Mouse (Mus musculus) liver, embryonic 16.5 days (tissue): ENCODE data around the gene Sema6d. TPM values are rescaled to one million over a fixed set of nuclear protein-coding genes. Genes with fewer than 3 reads are reported as not detected.

Experiments used
- ATAC-seq: fragments of 200-750 bp; cut with Nextera tagmentation; 2 replicates; pipeline ENCODE4 v1.8.0; 2017; ENCODE audit warnings: low read depth, mild to moderate bottlenecking, moderate number of reproducible peaks, moderate library complexity
- H3K27ac ChIP-seq: fragments of 300-500 bp; sonication (generic); 2 replicates; pipeline ENCODE4 v1.5.1; 2014; ENCODE audit warnings: mild to moderate bottlenecking, low read length
- H3K27me3 ChIP-seq: fragments of 300-500 bp; sonication (generic); 2 replicates; pipeline ENCODE4 v1.6.1; 2014; ENCODE audit warnings: low read depth, low read length, mixed read lengths; ENCODE audit not compliant: control insufficient read depth, insufficient read depth
- H3K36me3 ChIP-seq: fragments of 300-500 bp; sonication (generic); 2 replicates; pipeline ENCODE4 v1.6.1; 2014; ENCODE audit warnings: mild to moderate bottlenecking; ENCODE audit not compliant: control insufficient read depth, insufficient read depth
- H3K4me1 ChIP-seq: fragments of 300-500 bp; sonication (generic); 2 replicates; pipeline ENCODE4 v1.6.1; 2014; ENCODE audit warnings: low read depth, low read length, mixed read lengths; ENCODE audit not compliant: control insufficient read depth
- H3K4me2 ChIP-seq: fragments of 300-500 bp; sonication (generic); 2 replicates; pipeline ENCODE4 v1.6.1; 2014; ENCODE audit warnings: low read depth, low read length, mixed read lengths
- H3K4me3 ChIP-seq: fragments of 300-500 bp; sonication (generic); 2 replicates; pipeline ENCODE4 v1.5.1; 2014; ENCODE audit warnings: low read depth, mild to moderate bottlenecking, low read length
- H3K9ac ChIP-seq: fragments of 300-500 bp; sonication (generic); 2 replicates; pipeline ENCODE4 v1.6.1; 2014; ENCODE audit warnings: low read depth, low read length
- H3K9me3 ChIP-seq: fragments of 300-500 bp; sonication (generic); replicated peaks from 2 replicates; pipeline ENCODE4 v1.6.1; 2016; ENCODE audit warnings: low read length; ENCODE audit not compliant: control insufficient read depth
- WGBS: fragments of 180-500 bp; shearing (Covaris S2); extraction: QIAGEN DNeasy Blood & Tissue Kit; methylation state at CpG from one replicate; pipeline ENCODE4 v1.1.7; 2014; ENCODE audit not compliant: insufficient replicate concordance; 5-methylcytosine and 5-hydroxymethylcytosine counted together
- polyA plus RNA-seq: library from polyadenylated mRNA; unstranded; fragments of >200 nt; fragmentation: Nextera tagmentation; extraction: Ambion mirVana; gene quantifications from 2 replicates; pipeline ENCODE4 v1.2.1, GENCODE M21; 2015

Sema6d gene
- polyA plus RNA-seq, 1 experiment from 2014 or later = 4.8 TPM

DNA sequence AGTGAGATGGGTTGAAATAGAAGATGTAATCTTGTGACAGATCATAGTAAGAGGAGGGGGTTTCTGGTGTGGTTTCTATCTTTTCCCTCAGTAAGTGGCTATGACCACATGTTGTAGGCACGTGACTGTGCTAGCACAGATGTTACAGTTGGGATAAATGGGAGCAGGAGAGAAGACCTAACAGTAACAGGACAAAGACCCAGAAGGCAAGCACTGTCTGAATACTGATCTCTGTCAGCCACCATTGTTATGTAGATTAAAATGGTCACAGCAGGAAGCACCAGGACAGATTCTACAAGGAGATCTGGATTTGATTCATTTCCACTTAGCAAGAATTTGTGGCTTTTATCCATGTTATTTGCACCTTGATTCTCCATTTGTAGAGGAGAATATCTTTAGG is 55.8 kb downstream of the Sema6d start:
- Histone ChIP-seq H3K27ac (no peak overlapping the region), H3K4me3 (no peak overlapping the region), H3K4me2 (no peak overlapping the region), H3K9me3 (no peaks in the 10 kb centered on the region), H3K36me3 (no peaks in the 10 kb centered on the region), H3K9ac (no peak overlapping the region), H3K4me1 (no peaks in the 10 kb centered on the region), H3K27me3 (no peaks in the 10 kb centered on the region)
- no peak for ATAC-seq
- 26% methylated on average over 1 of the region's 1 CpGs for WGBS

DNA sequence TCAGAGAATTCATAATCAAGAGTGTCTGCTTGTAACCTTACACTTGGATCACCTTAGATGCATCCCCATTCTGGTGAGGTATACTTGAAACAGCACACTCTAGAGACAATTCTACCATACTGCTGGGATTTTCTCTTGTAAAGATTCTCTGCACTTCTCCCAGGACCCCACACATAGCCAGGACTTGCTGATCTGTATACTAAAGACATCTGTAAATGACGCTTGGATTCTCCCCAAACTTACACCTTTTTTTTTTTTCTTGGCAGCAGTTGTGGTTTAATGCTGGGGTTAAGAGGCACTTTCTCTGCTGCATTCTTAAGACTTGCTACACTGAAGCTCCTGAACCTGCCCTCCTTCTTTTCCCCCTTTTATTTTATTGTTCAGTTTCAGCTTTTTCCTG is 68.4 kb downstream of the Sema6d start:
- ATAC-seq = no peak
- no peaks in the 10 kb centered on the region for H3K4me1 ChIP-seq
- H3K4me3 ChIP-seq = no peak overlapping the region
- no peak overlapping the region for H3K27ac ChIP-seq
- H3K27me3 ChIP-seq = no peaks in the 10 kb centered on the region
- no peaks in the 10 kb centered on the region for H3K9me3 ChIP-seq
- 57% methylated on average over 1 of the region's 1 CpGs for whole genome bisulfite sequencing
- H3K9ac ChIP-seq = no peak overlapping the region
- no peak overlapping the region for H3K4me2 ChIP-seq
- no peaks in the 10 kb centered on the region for H3K36me3 ChIP-seq

DNA sequence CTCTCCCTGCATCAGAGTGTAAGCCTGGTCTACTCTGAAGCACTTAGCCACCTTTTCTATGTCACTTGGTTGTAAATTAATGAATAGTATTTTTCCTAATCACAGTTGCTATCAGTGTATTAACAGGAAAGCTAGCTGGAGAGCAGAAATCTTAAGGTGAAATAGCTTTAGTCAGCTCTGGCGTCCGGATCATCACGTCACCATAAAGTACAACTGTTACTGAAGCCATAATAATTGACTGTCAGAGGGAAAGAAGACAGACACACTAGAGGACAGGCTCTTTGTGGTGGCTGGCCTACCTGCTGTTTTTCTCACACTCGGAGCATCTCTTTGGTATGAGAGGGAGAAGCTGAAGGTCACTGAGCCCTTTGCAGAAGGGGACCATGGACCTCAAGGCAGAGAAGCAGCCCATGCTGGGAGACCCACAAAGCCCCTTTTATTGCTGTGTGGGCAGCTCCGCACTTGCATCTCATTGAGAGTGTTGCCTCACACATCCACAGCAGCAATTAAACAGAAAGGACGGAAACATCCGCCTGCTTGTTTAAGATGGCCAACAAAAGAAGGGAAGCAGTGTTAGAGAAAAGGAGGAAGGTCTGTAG is 72.3 kb downstream of the Sema6d start:
- no peaks in the 10 kb centered on the region for H3K4me1 ChIP-seq
- H3K27ac ChIP-seq = no peak overlapping the region
- no peak overlapping the region for H3K9ac ChIP-seq
- no peak overlapping the region for H3K4me3 ChIP-seq
- ATAC-seq = no peak
- 50% methylated on average over 7 of the region's 7 CpGs for WGBS
- H3K4me2 ChIP-seq = no peak overlapping the region
- no peaks in the 10 kb centered on the region for H3K27me3 ChIP-seq
- H3K36me3 ChIP-seq = no peaks in the 10 kb centered on the region
- no peaks in the 10 kb centered on the region for H3K9me3 ChIP-seq

DNA sequence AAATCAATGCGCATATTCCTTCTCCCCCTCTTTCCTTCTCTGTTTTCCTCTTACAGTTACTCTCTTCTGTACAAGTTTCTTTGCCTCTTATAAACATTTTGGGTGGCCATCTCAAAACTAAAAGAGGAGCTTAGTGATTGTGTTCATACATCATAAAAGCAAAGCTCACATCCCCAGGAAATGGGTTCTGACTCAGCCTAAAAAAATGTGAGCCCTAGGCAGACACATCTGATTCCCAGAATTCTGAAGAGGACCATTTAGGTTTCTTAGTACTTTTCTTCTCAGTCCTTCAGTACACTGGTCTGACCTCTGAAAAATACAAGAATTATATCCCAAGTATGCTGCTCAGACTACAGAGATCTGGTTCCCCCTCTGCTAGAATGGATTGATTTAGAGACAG is 78.6 kb downstream of the Sema6d start:
- no peaks in the 10 kb centered on the region for H3K27me3 ChIP-seq
- H3K9me3 ChIP-seq = no peaks in the 10 kb centered on the region
- no peak overlapping the region for H3K9ac ChIP-seq
- WGBS = 83% methylated on average over 1 of the region's 1 CpGs
- no peaks in the 10 kb centered on the region for H3K4me1 ChIP-seq
- H3K27ac ChIP-seq = no peak overlapping the region
- no peak overlapping the region for H3K4me2 ChIP-seq
- H3K36me3 ChIP-seq = no peaks in the 10 kb centered on the region
- no peak overlapping the region for H3K4me3 ChIP-seq
- ATAC-seq = no peak

GRCm38 (mm10) chr2:124171718-124172117 is 81.9 kb downstream of the Sema6d start:
- Histone ChIP-seq H3K4me2 (no peak overlapping the region), H3K27ac (no peak overlapping the region), H3K4me3 (no peak overlapping the region), H3K9me3 (no peaks in the 10 kb centered on the region), H3K9ac (no peak overlapping the region), H3K27me3 (no peaks in the 10 kb centered on the region), H3K4me1 (no peaks in the 10 kb centered on the region), H3K36me3 (no peaks in the 10 kb centered on the region)
- WGBS = 59% methylated on average over 3 of the region's 3 CpGs
- ATAC-seq = no peak

GRCm38 (mm10) chr2:124176265-124176664 is 86.5 kb downstream of the Sema6d start:
- H3K9me3 ChIP-seq = no peaks in the 10 kb centered on the region
- H3K9ac ChIP-seq = no peak overlapping the region
- 29% methylated on average over 1 of the region's 1 CpGs for WGBS

GRCm38 (mm10) chr2:124176711-124177169 is 87.0 kb downstream of the Sema6d start:
- no peaks in the 10 kb centered on the region for H3K36me3 ChIP-seq
- no peak for ATAC-seq
- H3K9ac ChIP-seq = no peak overlapping the region
- H3K9me3 ChIP-seq = no peaks in the 10 kb centered on the region
- H3K27ac ChIP-seq = no peak overlapping the region
- no peaks in the 10 kb centered on the region for H3K4me1 ChIP-seq
- no peak overlapping the region for H3K4me3 ChIP-seq
- no peaks in the 10 kb centered on the region for H3K27me3 ChIP-seq
- WGBS = 48% methylated on average over 4 of the region's 4 CpGs
- H3K4me2 ChIP-seq = no peak overlapping the region

More at GRCm38 (mm10) chr2:124176265-124176664, 86.5 kb downstream of the Sema6d start:
- Histone ChIP-seq H3K27me3 (no peaks in the 10 kb centered on the region), H3K36me3 (no peaks in the 10 kb centered on the region), H3K4me1 (no peaks in the 10 kb centered on the region), H3K27ac (no peak overlapping the region), H3K4me3 (no peak overlapping the region), H3K4me2 (no peak overlapping the region)
- no peak for ATAC-seq

DNA sequence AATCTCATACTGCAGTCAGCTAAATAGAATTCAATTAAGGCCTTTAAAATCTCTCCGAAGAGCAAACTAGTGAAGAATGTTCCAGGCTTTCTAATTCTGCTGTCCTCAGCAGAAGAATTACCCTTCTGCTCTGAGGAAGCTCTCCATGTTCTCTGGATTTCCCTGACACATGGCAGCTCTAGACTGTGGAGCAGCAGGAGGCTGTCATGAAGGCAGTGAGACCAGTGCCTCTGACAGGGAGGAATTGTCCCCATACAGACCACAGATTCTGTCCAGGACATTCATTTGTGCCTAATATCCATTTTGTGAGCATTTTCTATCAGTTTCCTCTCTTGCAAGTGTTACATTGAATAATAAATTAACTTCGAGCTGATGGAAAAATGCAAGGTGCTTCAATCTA is 99.5 kb downstream of the Sema6d start:
- WGBS = 43% methylated on average over 2 of the region's 2 CpGs
- Histone ChIP-seq H3K9ac (no peak overlapping the region), H3K27ac (no peak overlapping the region), H3K4me3 (no peak overlapping the region), H3K4me2 (no peak overlapping the region), H3K9me3 (no peaks in the 10 kb centered on the region), H3K4me1 (no peaks in the 10 kb centered on the region), H3K36me3 (no peaks in the 10 kb centered on the region), H3K27me3 (no peaks in the 10 kb centered on the region)
- no peak for ATAC-seq

DNA sequence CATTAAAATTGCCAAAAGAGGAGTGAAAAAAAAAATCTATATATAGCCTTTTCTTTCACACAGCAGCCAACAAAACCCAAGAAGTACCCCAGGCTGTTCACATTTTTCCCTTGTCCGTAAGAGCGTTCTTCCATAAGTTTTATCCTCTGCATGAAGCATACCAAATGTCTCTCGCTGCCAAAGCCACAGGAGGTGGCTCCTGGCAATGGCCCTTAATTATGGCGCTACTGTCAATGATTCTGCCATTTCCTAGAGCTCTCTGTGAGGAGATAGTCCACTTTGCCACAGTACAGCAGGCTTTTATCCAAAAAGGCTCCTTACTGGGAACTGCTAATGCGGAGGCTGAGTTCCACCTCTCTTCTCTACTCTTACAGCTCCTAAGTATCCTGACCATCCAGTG is 104.3 kb downstream of the Sema6d start:
- WGBS = 74% methylated on average over 5 of the region's 5 CpGs
- no peaks in the 10 kb centered on the region for H3K36me3 ChIP-seq
- no peak for ATAC-seq
- H3K9ac ChIP-seq = no peak overlapping the region
- H3K27me3 ChIP-seq = no peaks in the 10 kb centered on the region
- no peak overlapping the region for H3K27ac ChIP-seq
- no peaks in the 10 kb centered on the region for H3K9me3 ChIP-seq
- H3K4me3 ChIP-seq = no peak overlapping the region
- H3K4me1 ChIP-seq = no peaks in the 10 kb centered on the region
- H3K4me2 ChIP-seq = no peak overlapping the region
